Comparison of ENCODE assay signal across 9 mouse cellular contexts in genomic region chr1:134414038-134414437, GRCm38 (mm10). TPM values are rescaled to one million over a fixed set of nuclear protein-coding genes. Genes with fewer than 3 reads are reported as not detected.
DNase-seq lines count a peak whose midpoint lies in the region; ATAC-seq lines count a peak whose summit lies in the region.
"Had no signal": no experiment of that assay in that cellular context is flagged by ENCODE, and none has a peak within 500 bp of the region (broad histone marks: within the 10 kb centered on the region; RNA-seq: fewer than 3 reads in every experiment).

No protein-coding gene starts in this region.

- no peak for DNase-seq in hindbrain, embryonic 11.5 days (ENCODE audit: low spot score)
- DNase-seq in embryonic facial prominence, embryonic 10.5 days (ENCODE audit: low spot score), result no peak
- DNase-seq in c-Kit-positive CD71-positive TER-119-positive erythroid progenitor cells, embryonic 14.5 days (ENCODE audit: low spot score), result no peak
- DNase-seq: spleen, adult 18-20 months had no signal

- no peak overlapping the region; the same call in 1 of the 2 replicates for H3K9ac ChIP-seq in hindbrain, embryonic 11.5 days (ENCODE audit: low read depth, low read length)
- H3K9ac ChIP-seq in hindbrain, embryonic 16.5 days (ENCODE audit: low read depth, low read length), result no peak overlapping the region
- no peak overlapping the region for H3K9ac ChIP-seq in intestine, embryonic 16.5 days (ENCODE audit: low read depth, low read length)
- H3K9ac ChIP-seq in midbrain, embryonic 16.5 days (ENCODE audit: low read depth, low read length), result no peak overlapping the region

- no peak overlapping the region for H3K4me3 ChIP-seq in hindbrain, embryonic 11.5 days (ENCODE audit: low read depth, low read length)
- no peak overlapping the region for H3K4me3 ChIP-seq in hindbrain, embryonic 16.5 days (ENCODE audit: low read length)
- peak overlapping the region; percentile 91; the same call in 1 of the 2 replicates for H3K4me3 ChIP-seq in embryonic facial prominence, embryonic 10.5 days
- H3K4me3 ChIP-seq in intestine, embryonic 16.5 days (ENCODE audit: low read length), result no peak overlapping the region
- no peak overlapping the region for H3K4me3 ChIP-seq in macrophage (ENCODE audit: inconsistent target)
- H3K4me3 ChIP-seq in midbrain, embryonic 16.5 days (ENCODE audit: low read depth, low read length), result no peak overlapping the region

- 0 out of 2 replicates have a peak, but pooled peaks cover 2% of the 10 kb centered on the region for H3K36me3 ChIP-seq in hindbrain, embryonic 11.5 days (ENCODE audit: control insufficient read depth, insufficient read depth, low read length)
- H3K36me3 ChIP-seq in hindbrain, embryonic 16.5 days (ENCODE audit: control insufficient read depth, insufficient read depth, low read length), result no peaks in the 10 kb centered on the region; the same call in 1 of the 2 replicates
- H3K36me3 ChIP-seq in embryonic facial prominence, embryonic 10.5 days (replicated peaks), result peaks cover 46% of the 10 kb centered on the region
- H3K36me3 ChIP-seq in intestine, embryonic 16.5 days (ENCODE audit: control insufficient read depth, insufficient read depth, low read length), result peaks cover 10% of the 10 kb centered on the region
- peaks cover 26% of the 10 kb centered on the region for H3K36me3 ChIP-seq in macrophage (ENCODE audit: inconsistent target)
- H3K36me3 ChIP-seq in midbrain, embryonic 16.5 days (ENCODE audit: control insufficient read depth, insufficient read depth, low read length), result no peaks in the 10 kb centered on the region
- H3K36me3 ChIP-seq: midbrain, embryonic 15.5 days had no signal

- H3K9me3 ChIP-seq in hindbrain, embryonic 11.5 days (ENCODE audit: control insufficient read depth, low read length), result no peaks in the 10 kb centered on the region
- no peaks in the 10 kb centered on the region for H3K9me3 ChIP-seq in hindbrain, embryonic 16.5 days (ENCODE audit: control insufficient read depth, low read length)
- H3K9me3 ChIP-seq in embryonic facial prominence, embryonic 10.5 days, result no peaks in the 10 kb centered on the region
- H3K9me3 ChIP-seq in intestine, embryonic 16.5 days (ENCODE audit: control insufficient read depth, low read length), result no peaks in the 10 kb centered on the region
- H3K9me3 ChIP-seq in midbrain, embryonic 16.5 days (replicated peaks; ENCODE audit: control insufficient read depth, low read length, poor library complexity, severe bottlenecking), result no peaks in the 10 kb centered on the region
- H3K9me3 ChIP-seq: midbrain, embryonic 15.5 days had no signal

- ATAC-seq in hindbrain, embryonic 11.5 days (ENCODE audit: low FRiP score), result no peak
- no peak for ATAC-seq in hindbrain, embryonic 16.5 days
- ATAC-seq in intestine, embryonic 16.5 days, result no peak
- ATAC-seq in midbrain, embryonic 16.5 days, result no peak

- H3K4me2 ChIP-seq in hindbrain, embryonic 11.5 days (replicated peaks; ENCODE audit: low read depth, low read length), result peak overlapping the region; percentile 27; the same call in 1 of the 2 replicates
- H3K4me2 ChIP-seq in hindbrain, embryonic 16.5 days (ENCODE audit: low read length), result no peak overlapping the region; the same call in 1 of the 2 replicates
- peak overlapping the region; percentile 73; the same call in 1 of the 2 replicates for H3K4me2 ChIP-seq in intestine, embryonic 16.5 days (ENCODE audit: low read depth, low read length)
- H3K4me2 ChIP-seq in midbrain, embryonic 16.5 days (ENCODE audit: low read length), result no peak overlapping the region

- 51% methylated on average over 2 of the region's 2 CpGs for whole genome bisulfite sequencing in hindbrain, embryonic 11.5 days
- 56% methylated on average over 2 of the region's 2 CpGs for whole genome bisulfite sequencing in hindbrain, embryonic 16.5 days
- WGBS in embryonic facial prominence, embryonic 10.5 days, result 53% methylated on average over 2 of the region's 2 CpGs
- 44% methylated on average over 2 of the region's 2 CpGs for WGBS in intestine, embryonic 16.5 days
- 76% methylated on average over 2 of the region's 2 CpGs for WGBS in macrophage (ENCODE audit: missing documents)
- 52% methylated on average over 2 of the region's 2 CpGs for WGBS in midbrain, embryonic 16.5 days

- H3K4me1 ChIP-seq in hindbrain, embryonic 11.5 days (replicated peaks; ENCODE audit: control insufficient read depth, insufficient read depth, low read length), result peaks cover 5% of the 10 kb centered on the region; the same call in 1 of the 2 replicates
- H3K4me1 ChIP-seq in hindbrain, embryonic 16.5 days (ENCODE audit: control insufficient read depth, insufficient read depth, low read depth, low read length), result peaks cover 23% of the 10 kb centered on the region
- peaks cover 40% of the 10 kb centered on the region for H3K4me1 ChIP-seq in embryonic facial prominence, embryonic 10.5 days
- peaks cover 30% of the 10 kb centered on the region for H3K4me1 ChIP-seq in intestine, embryonic 16.5 days (ENCODE audit: control insufficient read depth, insufficient read depth, low read length)
- H3K4me1 ChIP-seq in midbrain, embryonic 16.5 days (ENCODE audit: control insufficient read depth, insufficient read depth, low read length), result peaks cover 26% of the 10 kb centered on the region

- peaks cover 34% of the 10 kb centered on the region for H3K79me2 ChIP-seq in macrophage (ENCODE audit: inconsistent target)

- no peaks in the 10 kb centered on the region for H3K27me3 ChIP-seq in hindbrain, embryonic 11.5 days (ENCODE audit: control insufficient read depth, insufficient read depth, low read length)
- no peaks in the 10 kb centered on the region for H3K27me3 ChIP-seq in hindbrain, embryonic 16.5 days (replicated peaks; ENCODE audit: control insufficient read depth, insufficient read depth, low read length)
- H3K27me3 ChIP-seq in embryonic facial prominence, embryonic 10.5 days (replicated peaks; ENCODE audit: low read depth, poor library complexity, severe bottlenecking), result no peaks in the 10 kb centered on the region
- no peaks in the 10 kb centered on the region for H3K27me3 ChIP-seq in intestine, embryonic 16.5 days (replicated peaks; ENCODE audit: control insufficient read depth, insufficient read depth, low read length)
- H3K27me3 ChIP-seq in midbrain, embryonic 16.5 days (ENCODE audit: control insufficient read depth, insufficient read depth, low read depth, low read length), result no peaks in the 10 kb centered on the region
- H3K27me3 ChIP-seq: midbrain, embryonic 15.5 days had no signal

- no peak overlapping the region for H3K27ac ChIP-seq in hindbrain, embryonic 11.5 days (ENCODE audit: low read depth, low read length)
- no peak overlapping the region; the same call in 1 of the 2 replicates for H3K27ac ChIP-seq in hindbrain, embryonic 16.5 days (ENCODE audit: low read depth, low read length)
- H3K27ac ChIP-seq in embryonic facial prominence, embryonic 10.5 days (replicated peaks), result no peak overlapping the region
- H3K27ac ChIP-seq in intestine, embryonic 16.5 days (ENCODE audit: low read length), result peak overlapping the region; percentile 91
- H3K27ac ChIP-seq in macrophage, result peak overlapping the region; percentile 96
- no peak overlapping the region for H3K27ac ChIP-seq in midbrain, embryonic 16.5 days (ENCODE audit: low read length)

RNA-seq across cellular contexts. Expression of gene Adipor1, which starts 1.1 kb away (rescaled TPM):
- polyA plus RNA-seq in hindbrain, embryonic 11.5 days (2014; fragmentation: Nextera tagmentation; extraction: Ambion mirVana), result 77.7 and 81.7 TPM in 2 replicates
- polyA plus RNA-seq in hindbrain, embryonic 16.5 days (2015; fragmentation: Nextera tagmentation; extraction: Ambion mirVana), result 87.0 and 89.4 TPM in 2 replicates
- 75.8 and 76.2 TPM in 2 replicates for polyA plus RNA-seq in embryonic facial prominence, embryonic 10.5 days (2016; fragmentation: Nextera tagmentation; extraction: Ambion mirVana)
- polyA plus RNA-seq in intestine, embryonic 16.5 days (2015; fragmentation: Nextera tagmentation; extraction: Ambion mirVana), result 78.7 and 82.8 TPM in 2 replicates
- 100 to 1,000 TPM in 3 of 26 experiments, 10 to 100 TPM in 23; 19.2 to 137 (median 65.9) TPM for total RNA-seq in macrophage (2018; cell fraction: chromatin; rRNA removed)
- total RNA-seq in macrophage (2018; cell fraction: cytosol; rRNA removed), result 100 to 1,000 TPM; 104 to 247 (median 147) TPM
- total RNA-seq in macrophage (2018; cell fraction: nucleus; rRNA removed), result 100 to 1,000 TPM in 6 of 26 experiments, 10 to 100 TPM in 20; 27.2 to 160 (median 75.3) TPM
- polyA plus RNA-seq in macrophage (2018), result 121 to 204 TPM (median 153 TPM) in 3 replicates
- 77.1 and 82.6 TPM in 2 replicates for polyA plus RNA-seq in midbrain, embryonic 16.5 days (2015; fragmentation: Nextera tagmentation; extraction: Ambion mirVana)

RNA-seq across cellular contexts. Expression of gene Cyb5r1, which starts 8.7 kb away (rescaled TPM):
- polyA plus RNA-seq in hindbrain, embryonic 11.5 days (2014; fragmentation: Nextera tagmentation; extraction: Ambion mirVana), result 26.1 and 26.7 TPM in 2 replicates
- polyA plus RNA-seq in hindbrain, embryonic 16.5 days (2015; fragmentation: Nextera tagmentation; extraction: Ambion mirVana), result 15.2 and 15.8 TPM in 2 replicates
- 37.0 and 37.3 TPM in 2 replicates for polyA plus RNA-seq in embryonic facial prominence, embryonic 10.5 days (2016; fragmentation: Nextera tagmentation; extraction: Ambion mirVana)
- 32.3 and 38.6 TPM in 2 replicates for polyA plus RNA-seq in intestine, embryonic 16.5 days (2015; fragmentation: Nextera tagmentation; extraction: Ambion mirVana)
- 100 to 1,000 TPM in 11 of 26 experiments, 10 to 100 TPM in 15; 21.2 to 150 (median 89.4) TPM for total RNA-seq in macrophage (2018; cell fraction: chromatin; rRNA removed)
- 10 to 100 TPM; 55.7 to 95.3 (median 82.4) TPM for total RNA-seq in macrophage (2018; cell fraction: cytosol; rRNA removed)
- total RNA-seq in macrophage (2018; cell fraction: nucleus; rRNA removed), result 100 to 1,000 TPM in 19 of 26 experiments, 10 to 100 TPM in 7; 47.0 to 168 (median 121) TPM
- polyA plus RNA-seq in macrophage (2018), result 67.3 to 81.1 TPM (median 76.8 TPM) in 3 replicates
- polyA plus RNA-seq in midbrain, embryonic 16.5 days (2015; fragmentation: Nextera tagmentation; extraction: Ambion mirVana), result 11.4 and 12.2 TPM in 2 replicates

RNA-seq across cellular contexts. Expression of gene 4933406M09Rik, which starts 28.3 kb away (rescaled TPM):
- not detected in 2 replicates for polyA plus RNA-seq in hindbrain, embryonic 11.5 days (2014; fragmentation: Nextera tagmentation; extraction: Ambion mirVana)
- 0.09 TPM in 1 of 2 replicates, not detected in the other for polyA plus RNA-seq in hindbrain, embryonic 16.5 days (2015; fragmentation: Nextera tagmentation; extraction: Ambion mirVana)
- not detected in 2 replicates for polyA plus RNA-seq in embryonic facial prominence, embryonic 10.5 days (2016; fragmentation: Nextera tagmentation; extraction: Ambion mirVana)
- 0.07 TPM in 1 of 2 replicates, not detected in the other for polyA plus RNA-seq in intestine, embryonic 16.5 days (2015; fragmentation: Nextera tagmentation; extraction: Ambion mirVana)
- total RNA-seq in macrophage (2018; cell fraction: chromatin; rRNA removed), result not detected
- total RNA-seq in macrophage (2018; cell fraction: cytosol; rRNA removed), result not detected
- not detected for total RNA-seq in macrophage (2018; cell fraction: nucleus; rRNA removed)
- polyA plus RNA-seq in macrophage (2018), result not detected in 3 replicates
- not detected in 2 replicates for polyA plus RNA-seq in midbrain, embryonic 16.5 days (2015; fragmentation: Nextera tagmentation; extraction: Ambion mirVana)
- polyA plus RNA-seq: midbrain, embryonic 15.5 days had no signal

RNA-seq across cellular contexts. Expression of gene Klhl12, which starts 41.3 kb away (rescaled TPM):
- 26.4 and 32.9 TPM in 2 replicates for polyA plus RNA-seq in hindbrain, embryonic 11.5 days (2014; fragmentation: Nextera tagmentation; extraction: Ambion mirVana)
- polyA plus RNA-seq in hindbrain, embryonic 16.5 days (2015; fragmentation: Nextera tagmentation; extraction: Ambion mirVana), result 38.6 and 40.4 TPM in 2 replicates
- polyA plus RNA-seq in embryonic facial prominence, embryonic 10.5 days (2016; fragmentation: Nextera tagmentation; extraction: Ambion mirVana), result 39.1 and 42.6 TPM in 2 replicates
- polyA plus RNA-seq in intestine, embryonic 16.5 days (2015; fragmentation: Nextera tagmentation; extraction: Ambion mirVana), result 19.0 and 20.5 TPM in 2 replicates
- 10 to 100 TPM; 13.1 to 37.4 (median 25.1) TPM for total RNA-seq in macrophage (2018; cell fraction: chromatin; rRNA removed)
- total RNA-seq in macrophage (2018; cell fraction: cytosol; rRNA removed), result 1 to 10 TPM; 2.6 to 5.1 (median 3.8) TPM
- total RNA-seq in macrophage (2018; cell fraction: nucleus; rRNA removed), result 10 to 100 TPM in 18 of 26 experiments, 1 to 10 TPM in 8; 7.5 to 23.3 (median 14.1) TPM
- 2.9 to 3.4 TPM (median 3.1 TPM) in 3 replicates for polyA plus RNA-seq in macrophage (2018)
- 37.6 and 37.9 TPM in 2 replicates for polyA plus RNA-seq in midbrain, embryonic 16.5 days (2015; fragmentation: Nextera tagmentation; extraction: Ambion mirVana)

RNA-seq across cellular contexts. Expression of gene Tmem183a, which starts 52.3 kb away (rescaled TPM):
- polyA plus RNA-seq in hindbrain, embryonic 11.5 days (2014; fragmentation: Nextera tagmentation; extraction: Ambion mirVana), result 126 and 128 TPM in 2 replicates
- 132 TPM in 2 replicates for polyA plus RNA-seq in hindbrain, embryonic 16.5 days (2015; fragmentation: Nextera tagmentation; extraction: Ambion mirVana)
- polyA plus RNA-seq in embryonic facial prominence, embryonic 10.5 days (2016; fragmentation: Nextera tagmentation; extraction: Ambion mirVana), result 119 and 126 TPM in 2 replicates
- polyA plus RNA-seq in intestine, embryonic 16.5 days (2015; fragmentation: Nextera tagmentation; extraction: Ambion mirVana), result 84.9 and 88.6 TPM in 2 replicates
- total RNA-seq in macrophage (2018; cell fraction: chromatin; rRNA removed), result 100 to 1,000 TPM in 6 of 26 experiments, 10 to 100 TPM in 20; 52.3 to 127 (median 89.5) TPM
- total RNA-seq in macrophage (2018; cell fraction: cytosol; rRNA removed), result 10 to 100 TPM; 26.1 to 43.5 (median 32.5) TPM
- 100 to 1,000 TPM in 2 of 26 experiments, 10 to 100 TPM in 24; 39.2 to 139 (median 63.6) TPM for total RNA-seq in macrophage (2018; cell fraction: nucleus; rRNA removed)
- polyA plus RNA-seq in macrophage (2018), result 31.9 to 35.6 TPM (median 34.8 TPM) in 3 replicates
- polyA plus RNA-seq in midbrain, embryonic 16.5 days (2015; fragmentation: Nextera tagmentation; extraction: Ambion mirVana), result 155 and 159 TPM in 2 replicates

Comparison
In these comparisons a context has a peak if more than half of its experiments do, and no peak if none do; other contexts are left out.
1. H3K4me2 ChIP-seq: peak in hindbrain, embryonic 11.5 days (single experiment) and intestine, embryonic 16.5 days (single experiment); none in hindbrain, embryonic 16.5 days (single experiment) and midbrain, embryonic 16.5 days (single experiment).
2. H3K27ac ChIP-seq: peak in intestine, embryonic 16.5 days (single experiment) and macrophage (single experiment); none in hindbrain, embryonic 11.5 days (single experiment), hindbrain, embryonic 16.5 days (single experiment), embryonic facial prominence, embryonic 10.5 days (single experiment) and midbrain, embryonic 16.5 days (single experiment).